Mouse (Mus musculus) embryonic fibroblast, embryonic 13.5 days (primary cell): ENCODE measurements at regions not wholly inside any gene's neighbourhood (a gene's known extent, or its start where the extent isn't known, plus 50 kb on each side); places are given as distances from the start of the nearest gene placed in this dataset.

Experiments used
- CTCF ChIP-seq: IDR thresholded peaks from 2 replicates; pipeline ENCODE4 v1.5.1; 2011; ENCODE audit warnings: mild to moderate bottlenecking, control low read depth, low read length, moderate library complexity, borderline replicate concordance; ENCODE audit not compliant: insufficient read depth
- POLR2A ChIP-seq: IDR thresholded peaks from 2 replicates; pipeline ENCODE4 v1.6.1; 2011; ENCODE audit warnings: low read depth, mild to moderate bottlenecking, control low read depth, low read length, moderate library complexity

- TF ChIP-seq CTCF, result no peak
- no peak for TF ChIP-seq POLR2A
Observed at GRCm38 (mm10) chr13:60429148-60429547, 172.6 kb upstream of the Dapk1 start.
